ENCODE assay signal across 16 mouse cellular contexts in the genomic region with DNA sequence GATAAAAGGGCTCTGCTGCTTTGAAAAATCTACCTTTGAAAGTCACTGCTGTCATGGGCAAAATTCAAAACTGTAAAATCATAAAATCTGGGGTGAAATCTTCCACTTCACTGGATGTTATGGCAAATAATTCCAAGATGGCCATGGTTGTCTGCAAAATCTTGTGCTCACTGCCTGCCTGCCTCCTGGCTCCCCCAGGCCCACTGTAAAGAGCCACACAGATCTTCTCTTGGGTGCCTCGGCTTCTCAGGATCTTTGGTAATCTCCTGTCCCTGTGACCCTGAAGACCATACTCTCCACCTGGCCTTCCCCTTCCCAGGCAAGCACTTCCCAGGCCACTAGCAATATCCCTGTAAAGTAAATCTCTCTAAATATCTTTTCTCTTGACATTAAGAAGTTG.
DNase-seq lines count a peak whose midpoint lies in the region.
"Had no signal": no experiment of that assay in that cellular context is flagged by ENCODE, and none has a peak within 500 bp of the region (broad histone marks: within the 10 kb centered on the region; RNA-seq: fewer than 3 reads in every experiment).

No protein-coding gene starts in this region.

- no peak overlapping the region for H3K4me3 ChIP-seq in heart, embryonic 10.5 days

- 70% methylated on average over 1 of the region's 1 CpGs for WGBS in heart, embryonic 10.5 days

- H3K36me3 ChIP-seq in heart, embryonic 10.5 days, result no peaks in the 10 kb centered on the region
- H3K36me3 ChIP-seq: G1E had no signal

- H3K9me3 ChIP-seq in heart, embryonic 10.5 days, result no peaks in the 10 kb centered on the region

- H3K4me1 ChIP-seq in heart, embryonic 10.5 days, result no peaks in the 10 kb centered on the region

- H3K27me3 ChIP-seq in heart, embryonic 10.5 days (ENCODE audit: insufficient read depth, poor library complexity, severe bottlenecking), result no peaks in the 10 kb centered on the region
- H3K27me3 ChIP-seq: Patski had no signal

- intact Hi-C loops in heart, postnatal 14 days (cut with DNase I), result no loop called here

- H3K27ac ChIP-seq in heart, embryonic 10.5 days, result no peak overlapping the region

- peak; percentile 61 for DNase-seq in heart, adult 11 months
- no peak for DNase-seq in heart, postnatal 14 days
- DNase-seq in heart, embryonic 10.5 days (ENCODE audit: low spot score), result peak; percentile 58
- DNase-seq in heart, adult 18-20 months, result no peak
- DNase-seq: adrenal gland, adult 2 months; adrenal gland, adult 8-10 months; adrenal gland, postnatal 10 days; adrenal gland, postnatal 14 days; adrenal gland, postnatal 25 days; adrenal gland, postnatal 36 days; B cell, adult 2 months; cerebellum, adult 11 months; cerebellum, adult 11-12 months; cerebellum, adult 18-20 months had no signal

Comparison
In these comparisons a context has a peak if more than half of its experiments do, and no peak if none do; other contexts are left out.
1. DNase-seq: peak in heart, adult 11 months (single experiment) and heart, embryonic 10.5 days (single experiment); none in heart, postnatal 14 days (0 of 2) and heart, adult 18-20 months (0 of 2).